Mouse (Mus musculus) testis, adult 2 months (tissue): Measurements from ENCODE around the gene E2f6.

Experiments used
- CTCF ChIP-seq: fragments of 200-500 bp; IDR thresholded peaks from 2 replicates; pipeline ENCODE4 v1.5.1; 2012; ENCODE audit warnings: low read depth, mild to moderate bottlenecking, inconsistent platforms, low read length, moderate library complexity; ENCODE audit not compliant: control insufficient read depth, insufficient read depth, insufficient replicate concordance
- POLR2A ChIP-seq: fragments of 200-500 bp; IDR thresholded peaks from 2 replicates; pipeline ENCODE4 v1.6.1; 2012; ENCODE audit warnings: low read depth, mild to moderate bottlenecking, inconsistent platforms, low read length, moderate library complexity; ENCODE audit not compliant: control insufficient read depth

GRCm38 (mm10) chr12:16779165-16779564 lies 31.6 kb upstream of the E2f6 start:
- TF ChIP-seq CTCF (no peak), POLR2A (no peak)
